Mouse (Mus musculus) forebrain, embryonic 14.5 days (tissue): ENCODE results near the gene Spdye4b. TPM values are rescaled to one million over a fixed set of nuclear protein-coding genes. Genes with fewer than 3 reads are reported as not detected.
A peak's percentile ranks its signal among the peaks of the same experiment; 100 is the strongest.
"Not testable (repeated sequence)": the region's sequence is repeated elsewhere in the genome, so short reads cannot be mapped to it uniquely, and the experiment has no call there.

ENCODE experiments used
- ATAC-seq: fragments of 200-750 bp; cut with Nextera tagmentation; 2 replicates; pipeline ENCODE4 v1.8.0; 2017; ENCODE audit warnings: mild to moderate bottlenecking, moderate library complexity
- DNase-seq: peaks from one replicate; pipeline ENCODE4 v3.0.0-alpha.2; 2015; ENCODE audit warnings: low spot score
- H3K27ac ChIP-seq: fragments of 300-500 bp; sonication (generic); 2 replicates; pipeline ENCODE4 v1.5.1; 2014; ENCODE audit warnings: low read depth, mild to moderate bottlenecking, control low read depth, low read length, moderate library complexity
- H3K27me3 ChIP-seq: fragments of 300-500 bp; sonication (generic); replicated peaks from 2 replicates; pipeline ENCODE4 v1.6.1; 2014; ENCODE audit warnings: low read length, control low read depth, mixed read lengths; ENCODE audit not compliant: control insufficient read depth, insufficient read depth
- H3K36me3 ChIP-seq: fragments of 300-500 bp; sonication (generic); 2 replicates; pipeline ENCODE4 v1.6.1; 2014; ENCODE audit warnings: low read length, control low read depth; ENCODE audit not compliant: control insufficient read depth, insufficient read depth
- H3K4me1 ChIP-seq: fragments of 300-500 bp; sonication (generic); 2 replicates; pipeline ENCODE4 v1.6.1; 2014; ENCODE audit warnings: antibody characterized with exemption, low read length, control low read depth; ENCODE audit not compliant: control insufficient read depth, insufficient read depth
- H3K4me2 ChIP-seq: fragments of 300-500 bp; sonication (generic); 2 replicates; pipeline ENCODE4 v1.6.1; 2014; ENCODE audit warnings: mild to moderate bottlenecking, control low read depth, low read length
- H3K4me3 ChIP-seq: fragments of 300-500 bp; sonication (generic); 2 replicates; pipeline ENCODE4 v1.5.1; 2014; ENCODE audit warnings: low read depth, low read length, control low read depth
- H3K9ac ChIP-seq: fragments of 300-500 bp; sonication (generic); 2 replicates; pipeline ENCODE4 v1.6.1; 2014; ENCODE audit warnings: mild to moderate bottlenecking, low read length, control low read depth, moderate library complexity
- H3K9me3 ChIP-seq: fragments of 300-500 bp; sonication (generic); replicated peaks from 2 replicates; pipeline ENCODE4 v1.6.1; 2016; ENCODE audit warnings: low read length, control low read depth, mixed read lengths; ENCODE audit not compliant: control insufficient read depth
- WGBS: fragments of 180-500 bp; shearing (Covaris S2); extraction: QIAGEN DNeasy Blood & Tissue Kit; methylation state at CpG from one replicate; pipeline ENCODE4 v1.1.7; 2014; 5-methylcytosine and 5-hydroxymethylcytosine counted together
- polyA plus RNA-seq: library from polyadenylated mRNA; unstranded; fragments of >200 nt; fragmentation: Nextera tagmentation; extraction: Ambion mirVana; gene quantifications from 2 replicates; pipeline ENCODE4 v1.2.1, GENCODE M21; 2014

Spdye4b gene
- polyA plus RNA-seq, 1 experiment from 2014 or later = not detected

- H3K4me1 ChIP-seq, H3K9ac ChIP-seq, ATAC-seq, H3K9me3 ChIP-seq, H3K27me3 ChIP-seq, DNase-seq, H3K4me3 ChIP-seq, H3K4me2 ChIP-seq, H3K36me3 ChIP-seq, H3K27ac ChIP-seq: not testable (repeated sequence)
- WGBS = 76% methylated on average over 8 of the region's 8 CpGs
Observed at GRCm38 (mm10) chr5:143194747-143195146, 13.9 kb downstream of the Spdye4b start.

- H3K27ac ChIP-seq = no peak overlapping the region
- no peaks in the 10 kb centered on the region for H3K27me3 ChIP-seq
Observed at GRCm38 (mm10) chr5:143195166-143195565, 14.3 kb downstream of the Spdye4b start.

DNA sequence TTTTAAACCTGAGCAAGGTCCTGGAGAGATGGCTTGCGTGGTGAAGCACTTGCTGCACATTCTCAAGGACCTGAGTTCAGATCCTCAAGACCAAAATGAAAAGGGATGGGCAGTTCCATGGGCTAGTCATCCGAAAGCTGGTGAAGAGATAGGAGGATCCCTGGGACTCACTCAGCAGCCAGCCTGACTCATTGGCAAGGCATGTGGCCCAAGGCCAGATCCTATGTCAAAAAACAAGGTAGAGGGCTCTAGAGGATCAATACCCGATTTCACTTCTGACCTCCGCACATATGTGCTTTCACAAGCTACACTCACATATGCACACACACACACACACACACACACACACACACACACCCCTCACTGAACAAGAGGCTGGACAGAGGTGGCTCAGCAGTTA is 15.7 kb downstream of the Spdye4b start:
- WGBS = 92% methylated on average over 4 of the region's 4 CpGs
- Histone ChIP-seq H3K27me3 (no peaks in the 10 kb centered on the region), H3K36me3 (no peaks in the 10 kb centered on the region), H3K9me3 (no peaks in the 10 kb centered on the region), H3K4me1 (no peaks in the 10 kb centered on the region), H3K27ac (no peak overlapping the region), H3K4me3 (no peak overlapping the region), H3K4me2 (no peak overlapping the region), H3K9ac (no peak overlapping the region)
- DNase-seq = no peak
- no peak for ATAC-seq

More at GRCm38 (mm10) chr5:143195166-143195565, 14.3 kb downstream of the Spdye4b start:
- H3K9me3 ChIP-seq = no peaks in the 10 kb centered on the region
- WGBS = 81% methylated on average over 2 of the region's 2 CpGs
- DNase-seq (no peak), ATAC-seq (no peak)
- no peak overlapping the region for H3K4me3 ChIP-seq
- H3K36me3 ChIP-seq = no peaks in the 10 kb centered on the region
- no peaks in the 10 kb centered on the region for H3K4me1 ChIP-seq
- H3K4me2 ChIP-seq = no peak overlapping the region
- H3K9ac ChIP-seq = no peak overlapping the region

- Histone ChIP-seq H3K4me1 (no peaks in the 10 kb centered on the region), H3K9ac (no peak overlapping the region), H3K4me3 (no peak overlapping the region), H3K36me3 (no peaks in the 10 kb centered on the region), H3K9me3 (no peaks in the 10 kb centered on the region; the same call in 1 of the 2 replicates), H3K4me2 (no peak overlapping the region), H3K27me3 (no peaks in the 10 kb centered on the region), H3K27ac (no peak overlapping the region)
- no peak for DNase-seq
- no peak for ATAC-seq
- WGBS = 73% methylated on average over 3 of the region's 3 CpGs
Observed at GRCm38 (mm10) chr5:143205015-143205414, 24.2 kb downstream of the Spdye4b start.

GRCm38 (mm10) chr5:143213832-143214231 is 33.0 kb downstream of the Spdye4b start:
- no peaks in the 10 kb centered on the region for H3K9me3 ChIP-seq
- H3K36me3 ChIP-seq = no peaks in the 10 kb centered on the region
- DNase-seq (no peak), ATAC-seq (no peak)
- no peak overlapping the region for H3K27ac ChIP-seq
- H3K4me2 ChIP-seq = no peak overlapping the region
- no peaks in the 10 kb centered on the region for H3K4me1 ChIP-seq
- 84% methylated on average over 2 of the region's 2 CpGs for WGBS
- no peak overlapping the region for H3K9ac ChIP-seq
- H3K27me3 ChIP-seq = no peaks in the 10 kb centered on the region
- no peak overlapping the region for H3K4me3 ChIP-seq

- Histone ChIP-seq H3K4me2 (no peak overlapping the region), H3K9me3 (no peaks in the 10 kb centered on the region), H3K36me3 (no peaks in the 10 kb centered on the region), H3K27ac (no peak overlapping the region), H3K4me3 (no peak overlapping the region), H3K27me3 (no peaks in the 10 kb centered on the region), H3K4me1 (no peaks in the 10 kb centered on the region), H3K9ac (no peak overlapping the region)
- DNase-seq = no peak
- ATAC-seq = no peak
- WGBS = 84% methylated on average over 5 of the region's 5 CpGs
Observed at GRCm38 (mm10) chr5:143220996-143221395, 40.2 kb downstream of the Spdye4b start.

GRCm38 (mm10) chr5:143222287-143222686 is 41.5 kb downstream of the Spdye4b start:
- WGBS = 84% methylated on average over 1 of the region's 1 CpGs
- ATAC-seq = no peak

DNA sequence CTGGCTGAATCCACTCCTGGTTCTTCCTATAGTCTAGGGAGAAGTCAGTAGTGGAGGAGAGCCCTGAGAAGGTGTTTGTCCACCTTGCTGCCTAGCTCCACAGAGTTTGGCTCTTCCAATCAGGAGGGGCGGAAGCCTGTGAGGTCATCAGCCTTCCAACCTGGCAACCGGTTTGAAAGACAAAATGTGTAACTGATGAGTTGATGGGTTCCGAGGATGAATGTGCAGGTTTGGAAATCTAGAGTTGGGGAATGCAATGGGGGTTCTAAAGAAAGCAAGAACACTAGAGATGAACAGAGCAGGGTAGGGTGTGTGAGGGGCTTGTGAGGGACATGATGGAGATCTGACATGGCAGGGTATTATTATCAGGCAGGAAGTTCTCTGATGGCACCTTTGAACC is 46.0 kb downstream of the Spdye4b start, which contains the start of gene Spdye4a:
TSS of gene Spdye4a (minus strand) at position 101 of the 400 bp plus-strand sequence.
- H3K27ac ChIP-seq = no peak within 1 kb of the TSS
- no peak for ATAC-seq
- DNase-seq = no peak
- H3K4me3 ChIP-seq = no peak within 1 kb of the TSS
- H3K27me3 ChIP-seq = no peaks in the 10 kb centered on the region
- WGBS = 86% methylated on average over 3 of the region's 3 CpGs
- no peaks in the 10 kb centered on the region for H3K36me3 ChIP-seq
- H3K9ac ChIP-seq = no peak within 1 kb of the TSS
- no peaks in the 10 kb centered on the region for H3K4me1 ChIP-seq
- no peak within 1 kb of the TSS for H3K4me2 ChIP-seq
- H3K9me3 ChIP-seq = peaks cover 9% of the 10 kb centered on the region; the same call in 1 of the 2 replicates

More at GRCm38 (mm10) chr5:143222287-143222686, 41.5 kb downstream of the Spdye4b start:
- Histone ChIP-seq H3K36me3 (no peaks in the 10 kb centered on the region), H3K27ac (no peak overlapping the region), H3K27me3 (no peaks in the 10 kb centered on the region), H3K4me1 (no peaks in the 10 kb centered on the region), H3K4me3 (no peak overlapping the region), H3K9me3 (no peaks in the 10 kb centered on the region), H3K4me2 (no peak overlapping the region), H3K9ac (no peak overlapping the region)
- no peak for DNase-seq

DNA sequence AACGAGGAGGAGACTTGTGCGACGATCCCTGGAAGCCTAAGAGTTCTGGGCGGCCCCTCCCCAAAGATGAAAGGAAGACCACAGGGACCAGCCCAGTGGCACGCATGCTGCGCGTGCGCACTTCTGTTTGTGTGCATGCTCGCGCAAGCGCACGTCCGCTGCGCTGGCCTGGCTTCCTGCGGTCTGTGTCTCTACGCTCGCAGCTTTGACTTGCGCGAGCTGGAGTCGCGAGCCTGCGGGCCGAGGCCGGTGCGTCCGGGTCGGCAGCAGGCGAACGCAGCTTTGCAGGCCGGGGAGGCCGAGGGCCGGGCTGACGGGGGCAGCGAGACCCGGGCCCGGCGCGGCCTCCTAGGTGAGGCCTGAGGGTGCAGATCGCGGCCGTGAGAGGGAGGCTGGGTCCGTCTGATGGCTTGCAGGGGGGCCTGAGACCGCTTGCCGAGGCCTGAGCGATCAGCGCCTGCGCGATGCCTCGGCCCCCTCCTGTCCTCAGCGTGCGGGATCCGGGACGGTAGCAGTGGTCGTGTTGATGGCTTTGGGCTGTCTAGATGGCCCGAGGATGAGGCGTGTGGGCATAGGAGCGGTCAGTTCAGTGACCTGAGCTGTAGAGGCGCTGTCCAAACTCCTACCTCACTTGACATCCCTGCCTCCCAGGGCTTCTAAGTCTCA is 54.3 kb downstream of the Spdye4b start, which contains the start of gene Zfp12:
TSS of gene Zfp12 (plus strand) at position 136 of the 666 bp plus-strand sequence.
- peak within 1 kb of the TSS; percentile 93 for H3K9ac ChIP-seq
- DNase-seq (peak; percentile 99), ATAC-seq (peak; percentile 99)
- H3K4me2 ChIP-seq = peak within 1 kb of the TSS; percentile 89
- no peaks in the 10 kb centered on the region for H3K27me3 ChIP-seq
- WGBS = under 1% methylated on average over 57 of the region's 58 CpGs
- peak within 1 kb of the TSS; percentile 85 for H3K4me3 ChIP-seq
- H3K36me3 ChIP-seq = peaks cover 30% of the 10 kb centered on the region
- H3K9me3 ChIP-seq = no peaks in the 10 kb centered on the region
- H3K4me1 ChIP-seq = peaks cover 9% of the 10 kb centered on the region; the same call in 1 of the 2 replicates
- peak within 1 kb of the TSS; percentile 96 for H3K27ac ChIP-seq
